Mouse (Mus musculus): ENCODE measurements around the gene Lpcat3.
A peak's percentile ranks its signal among the peaks of the same experiment; 100 is the strongest.

The Lpcat3 gene

GRCm38 (mm10) chr6:124745490-124746295 lies 82.9 kb downstream of the Lpcat3 start:
- no peaks in the 10 kb centered on the region; the same call in 1 of the 2 replicates for H3K36me3 ChIP-seq (ENCODE audit: control insufficient read depth, insufficient read depth, low read length, poor library complexity, severe bottlenecking)
- DNase-seq (ENCODE audit: low read depth, low spot score): peak; percentile 96
- no peaks in the 10 kb centered on the region for H3K27me3 ChIP-seq (ENCODE audit: control insufficient read depth, insufficient read depth, low read length, poor library complexity, severe bottlenecking)

- H3K27me3 ChIP-seq (ENCODE audit: control insufficient read depth, insufficient read depth, low read length, poor library complexity, severe bottlenecking): no peaks in the 10 kb centered on the region
- DNase-seq (ENCODE audit: low read depth, low spot score): no peak
- H3K36me3 ChIP-seq (ENCODE audit: control insufficient read depth, insufficient read depth, low read length, poor library complexity, severe bottlenecking): no peaks in the 10 kb centered on the region; the same call in 1 of the 2 replicates
These were observed 83.4 kb downstream of the Lpcat3 start for GRCm38 (mm10) chr6:124746296-124746605.

- DNase-seq (ENCODE audit: low read depth, low spot score): no peak
- no peaks in the 10 kb centered on the region for H3K27me3 ChIP-seq (ENCODE audit: control insufficient read depth, insufficient read depth, low read length, poor library complexity, severe bottlenecking)
These were observed 84.1 kb downstream of the Lpcat3 start for GRCm38 (mm10) chr6:124746654-124747632.

GRCm38 (mm10) chr6:124750405-124750804 lies 87.6 kb downstream of the Lpcat3 start:
- DNase-seq (ENCODE audit: low read depth, low spot score): no peak
- Histone ChIP-seq H3K27me3 (ENCODE audit: control insufficient read depth, insufficient read depth, low read length, poor library complexity, severe bottlenecking) (no peaks in the 10 kb centered on the region), H3K36me3 (ENCODE audit: control insufficient read depth, insufficient read depth, low read length, poor library complexity, severe bottlenecking) (no peaks in the 10 kb centered on the region)

More at GRCm38 (mm10) chr6:124746654-124747632, 84.1 kb downstream of the Lpcat3 start:
- H3K36me3 ChIP-seq (ENCODE audit: control insufficient read depth, insufficient read depth, low read length, poor library complexity, severe bottlenecking): no peaks in the 10 kb centered on the region; the same call in 1 of the 2 replicates

GRCm38 (mm10) chr6:124753861-124754260 lies 91.0 kb downstream of the Lpcat3 start:
- DNase-seq (ENCODE audit: low read depth, low spot score): no peak

More at GRCm38 (mm10) chr6:124753861-124754260, 91.0 kb downstream of the Lpcat3 start:
- Histone ChIP-seq H3K36me3 (ENCODE audit: control insufficient read depth, insufficient read depth, low read length, poor library complexity, severe bottlenecking) (no peaks in the 10 kb centered on the region), H3K27me3 (ENCODE audit: control insufficient read depth, insufficient read depth, low read length, poor library complexity, severe bottlenecking) (no peaks in the 10 kb centered on the region)
